Mouse (Mus musculus): ENCODE measurements around the gene Pear1. TPM values are rescaled to one million over a fixed set of nuclear protein-coding genes. Genes with fewer than 3 reads are reported as not detected.

Pear1 gene
- polyA plus RNA-seq, 1 experiment from 2014 or later, result 31.6 TPM

DNA sequence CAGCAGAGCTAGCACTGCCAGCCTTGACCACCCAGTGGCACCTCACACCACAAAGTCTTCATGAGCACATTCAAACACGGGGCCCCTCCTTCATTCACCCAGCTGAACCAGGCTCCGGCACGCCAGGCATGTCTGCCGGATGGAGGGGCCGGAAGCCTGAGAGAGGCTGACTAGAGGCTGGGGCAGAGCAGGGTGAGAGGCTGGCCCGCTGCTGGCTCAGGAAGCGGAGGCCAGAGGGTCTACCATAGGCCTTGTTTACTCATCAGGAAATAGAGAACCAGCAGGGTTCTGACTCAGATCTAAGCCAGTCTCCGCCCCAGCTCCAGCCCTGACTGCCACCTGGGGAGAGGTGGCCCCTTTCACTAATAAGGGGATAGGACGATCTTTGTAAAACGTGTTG is 59.0 kb downstream of the Pear1 start:
- ATAC-seq (replicated peaks; ENCODE audit: low FRiP score, low read depth) (no peak), DNase-seq (ENCODE audit: low spot score) (peak; percentile 72)
- no peak for TF ChIP-seq CTCF (IDR thresholded peaks at IDR 0.05; ENCODE audit: low read depth)
- 0 out of 2 replicates have a peak overlapping the region, but pooled peaks have one; percentile 15 for H3K9ac ChIP-seq (ENCODE audit: low read depth, low read length)
- peak overlapping the region; percentile 86 for H3K27ac ChIP-seq
- peak overlapping the region; percentile 41 for H3K4me2 ChIP-seq (ENCODE audit: low read length)
- peaks cover 48% of the 10 kb centered on the region for H3K4me1 ChIP-seq (replicated peaks; ENCODE audit: insufficient read depth, low read length)
- H3K9me3 ChIP-seq (replicated peaks; ENCODE audit: low read length), result no peaks in the 10 kb centered on the region
- H3K27me3 ChIP-seq (ENCODE audit: insufficient read depth, low read length), result no peaks in the 10 kb centered on the region
- no peaks in the 10 kb centered on the region for H3K36me3 ChIP-seq (ENCODE audit: insufficient read depth, low read length)
- WGBS, result 31% methylated on average over 10 of the region's 10 CpGs
- peak overlapping the region; percentile 10; the same call in 1 of the 2 replicates for H3K4me3 ChIP-seq (replicated peaks; ENCODE audit: low read depth, low read length)

DNA sequence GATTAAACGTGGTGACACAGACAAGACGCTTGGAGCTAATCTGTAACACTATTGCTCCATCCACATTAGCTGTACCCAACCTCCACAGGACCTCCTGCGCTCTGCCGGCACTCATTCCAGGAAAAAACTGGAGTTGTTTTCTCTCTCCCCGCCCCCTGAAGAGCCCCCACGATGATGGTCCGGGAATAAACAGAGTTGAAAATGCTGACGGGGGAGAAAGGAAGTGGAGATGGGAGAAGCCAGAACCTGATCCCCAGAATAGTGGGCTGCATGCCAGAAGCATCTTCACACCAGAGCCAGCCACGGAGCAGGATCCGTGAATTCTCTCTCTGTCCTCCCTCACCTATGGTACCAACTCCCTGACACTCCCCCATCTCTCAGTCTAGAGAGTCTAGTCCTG is 59.6 kb downstream of the Pear1 start:
- no peaks in the 10 kb centered on the region for H3K9me3 ChIP-seq (replicated peaks; ENCODE audit: low read length)
- H3K36me3 ChIP-seq (ENCODE audit: insufficient read depth, low read length), result peaks cover 3% of the 10 kb centered on the region; the same call in 1 of the 2 replicates
- WGBS, result 13% methylated on average over 10 of the region's 10 CpGs
- no peak overlapping the region for H3K9ac ChIP-seq (ENCODE audit: low read depth, low read length)
- H3K27me3 ChIP-seq (ENCODE audit: insufficient read depth, low read length), result no peaks in the 10 kb centered on the region
- ATAC-seq (replicated peaks; ENCODE audit: low FRiP score, low read depth) (no peak), DNase-seq (ENCODE audit: low spot score) (peak; percentile 73)
- peak overlapping the region; percentile 41 for H3K4me2 ChIP-seq (ENCODE audit: low read length)
- H3K27ac ChIP-seq, result peak overlapping the region; percentile 86
- H3K4me1 ChIP-seq (replicated peaks; ENCODE audit: insufficient read depth, low read length), result peaks cover 48% of the 10 kb centered on the region
- no peak overlapping the region; the same call in 1 of the 2 replicates for H3K4me3 ChIP-seq (replicated peaks; ENCODE audit: low read depth, low read length)
- TF ChIP-seq CTCF (IDR thresholded peaks at IDR 0.05; ENCODE audit: low read depth), result no peak

DNA sequence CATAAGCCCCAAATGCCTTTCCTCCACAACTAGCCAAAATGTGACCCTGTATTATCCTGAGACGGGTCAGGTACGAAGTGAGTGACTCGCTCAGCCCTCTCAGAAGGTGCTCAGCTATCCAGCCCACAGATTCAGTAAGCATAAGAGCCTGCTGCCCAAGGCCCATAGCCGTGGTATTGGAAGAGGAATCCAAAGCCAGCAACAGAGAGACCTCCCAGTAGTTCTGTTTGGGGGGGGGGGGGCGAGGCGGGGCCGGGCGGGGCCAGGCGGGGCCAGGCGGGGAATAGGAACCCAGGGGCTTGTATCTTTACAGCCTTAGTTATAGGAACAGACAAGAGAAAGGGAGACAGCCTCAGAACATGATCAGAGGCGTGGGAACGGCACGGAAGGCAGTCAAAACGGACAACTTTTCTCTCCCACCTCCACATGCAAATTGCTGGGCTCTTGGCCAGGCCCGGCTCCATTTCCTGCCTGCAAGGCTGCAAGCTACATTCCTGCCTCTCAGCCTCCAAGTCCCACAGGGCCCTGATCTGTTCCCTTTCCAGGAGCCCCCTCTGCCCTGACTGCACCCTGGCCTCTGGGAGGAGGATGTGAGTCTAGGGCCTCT is 60.3 kb downstream of the Pear1 start:
- Histone ChIP-seq H3K4me2 (ENCODE audit: low read length) (peak overlapping the region; percentile 41), H3K36me3 (ENCODE audit: insufficient read depth, low read length) (peaks cover 6% of the 10 kb centered on the region; the same call in 1 of the 2 replicates), H3K4me1 (replicated peaks; ENCODE audit: insufficient read depth, low read length) (peaks cover 54% of the 10 kb centered on the region), H3K9me3 (replicated peaks; ENCODE audit: low read length) (no peaks in the 10 kb centered on the region), H3K27ac (peak overlapping the region; percentile 86), H3K9ac (ENCODE audit: low read depth, low read length) (no peak overlapping the region), H3K27me3 (ENCODE audit: insufficient read depth, low read length) (no peaks in the 10 kb centered on the region), H3K4me3 (replicated peaks; ENCODE audit: low read depth, low read length) (0 out of 2 replicates have a peak overlapping the region, but pooled peaks have one; percentile 6)
- DNase-seq (ENCODE audit: low spot score) (peak; percentile 94), ATAC-seq (replicated peaks; ENCODE audit: low FRiP score, low read depth) (no peak; the same call in 1 of the 2 replicates)
- TF ChIP-seq CTCF (IDR thresholded peaks at IDR 0.05; ENCODE audit: low read depth), result 0 out of 2 replicates have a peak, but pooled peaks have one; percentile 10
- 7% methylated on average over 15 of the region's 15 CpGs for WGBS

DNA sequence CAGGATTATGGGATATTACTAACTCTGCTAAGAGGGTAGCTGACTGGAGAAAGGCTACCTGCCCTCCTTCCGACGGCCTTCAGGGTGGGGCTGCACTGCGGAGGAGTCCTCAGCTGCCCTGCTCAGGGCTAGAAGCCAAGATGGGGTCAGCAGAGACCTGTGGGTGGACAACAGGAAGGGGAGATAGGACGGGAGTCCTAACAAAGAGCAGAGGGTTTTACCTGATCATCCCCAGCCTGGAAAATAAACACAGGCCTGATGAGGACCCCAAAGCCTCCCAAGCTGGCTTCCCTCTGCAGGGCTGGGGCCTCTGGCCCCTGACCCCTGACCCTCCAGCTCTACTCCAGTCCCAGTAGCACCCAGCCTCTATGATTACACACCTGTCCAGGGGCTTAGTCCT is 60.9 kb downstream of the Pear1 start:
- 0 out of 2 replicates have a peak overlapping the region, but pooled peaks have one; percentile 6 for H3K4me3 ChIP-seq (replicated peaks; ENCODE audit: low read depth, low read length)
- no peak overlapping the region for H3K9ac ChIP-seq (ENCODE audit: low read depth, low read length)
- H3K36me3 ChIP-seq (ENCODE audit: insufficient read depth, low read length), result peaks cover 6% of the 10 kb centered on the region; the same call in 1 of the 2 replicates
- ATAC-seq (replicated peaks; ENCODE audit: low FRiP score, low read depth) (no peak), DNase-seq (ENCODE audit: low spot score) (no peak)
- WGBS, result 34% methylated on average over 4 of the region's 4 CpGs
- H3K4me1 ChIP-seq (replicated peaks; ENCODE audit: insufficient read depth, low read length), result peaks cover 55% of the 10 kb centered on the region
- no peak for TF ChIP-seq CTCF (IDR thresholded peaks at IDR 0.05; ENCODE audit: low read depth)
- no peaks in the 10 kb centered on the region for H3K9me3 ChIP-seq (replicated peaks; ENCODE audit: low read length)
- H3K4me2 ChIP-seq (ENCODE audit: low read length), result peak overlapping the region; percentile 41
- H3K27ac ChIP-seq, result peak overlapping the region; percentile 86
- H3K27me3 ChIP-seq (ENCODE audit: insufficient read depth, low read length), result no peaks in the 10 kb centered on the region

DNA sequence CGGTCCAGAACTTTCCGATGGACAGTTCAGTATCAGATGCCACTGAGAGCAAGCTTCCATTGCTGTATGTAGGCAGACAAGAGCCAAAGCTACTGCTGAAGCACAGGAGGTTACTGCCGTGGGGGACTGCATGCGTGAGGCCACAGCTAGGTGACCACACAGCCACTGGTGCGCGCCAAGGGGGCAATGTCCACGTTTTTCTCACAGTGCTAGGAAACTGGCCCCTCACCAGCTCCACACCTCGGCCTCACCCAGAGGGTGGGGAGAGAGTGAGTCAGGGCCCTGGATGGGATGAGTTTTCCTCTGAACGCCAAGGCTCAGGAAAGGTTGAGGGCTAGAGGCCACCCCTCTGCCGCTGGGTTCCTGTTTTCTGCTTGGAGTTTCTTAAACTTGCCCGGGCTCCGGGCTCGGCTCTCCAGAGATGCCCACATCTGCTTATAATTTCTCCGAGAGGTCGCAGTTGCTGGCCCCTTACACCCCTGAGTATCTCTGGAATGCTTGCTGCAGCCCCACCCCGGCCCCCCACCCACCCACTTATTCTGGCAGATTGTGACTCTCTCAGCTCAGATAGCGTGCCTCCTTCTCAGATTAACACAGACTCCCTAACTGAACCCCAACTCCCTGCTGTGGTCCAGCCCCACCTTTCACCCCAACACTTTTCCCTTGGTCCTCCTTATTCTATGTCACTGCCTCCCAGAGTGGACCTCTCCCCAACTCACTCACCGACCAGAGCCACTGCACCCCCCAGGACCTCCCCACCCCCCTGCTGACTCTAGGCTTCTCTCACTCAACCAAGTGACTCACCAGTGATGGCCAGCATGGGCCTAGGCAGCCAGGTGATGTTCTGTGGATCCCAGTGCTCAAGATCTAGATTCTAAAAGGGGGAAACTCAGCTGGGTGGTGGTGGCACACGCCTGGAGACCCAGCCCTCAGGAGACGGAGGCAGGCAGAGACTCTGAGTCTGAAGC is 62.4 kb downstream of the Pear1 start:
- Histone ChIP-seq H3K4me2 (ENCODE audit: low read length) (no peak overlapping the region), H3K27me3 (ENCODE audit: insufficient read depth, low read length) (no peaks in the 10 kb centered on the region), H3K9ac (ENCODE audit: low read depth, low read length) (no peak overlapping the region), H3K4me1 (replicated peaks; ENCODE audit: insufficient read depth, low read length) (peaks cover 43% of the 10 kb centered on the region), H3K27ac (no peak overlapping the region; the same call in 1 of the 2 replicates), H3K4me3 (replicated peaks; ENCODE audit: low read depth, low read length) (no peak overlapping the region), H3K36me3 (ENCODE audit: insufficient read depth, low read length) (peaks cover 6% of the 10 kb centered on the region; the same call in 1 of the 2 replicates), H3K9me3 (replicated peaks; ENCODE audit: low read length) (no peaks in the 10 kb centered on the region)
- 58% methylated on average over 20 of the region's 20 CpGs for WGBS
- TF ChIP-seq CTCF (IDR thresholded peaks at IDR 0.05; ENCODE audit: low read depth), result no peak
- ATAC-seq (replicated peaks; ENCODE audit: low FRiP score, low read depth), result no peak
- DNase-seq (ENCODE audit: low spot score), result no peak

DNA sequence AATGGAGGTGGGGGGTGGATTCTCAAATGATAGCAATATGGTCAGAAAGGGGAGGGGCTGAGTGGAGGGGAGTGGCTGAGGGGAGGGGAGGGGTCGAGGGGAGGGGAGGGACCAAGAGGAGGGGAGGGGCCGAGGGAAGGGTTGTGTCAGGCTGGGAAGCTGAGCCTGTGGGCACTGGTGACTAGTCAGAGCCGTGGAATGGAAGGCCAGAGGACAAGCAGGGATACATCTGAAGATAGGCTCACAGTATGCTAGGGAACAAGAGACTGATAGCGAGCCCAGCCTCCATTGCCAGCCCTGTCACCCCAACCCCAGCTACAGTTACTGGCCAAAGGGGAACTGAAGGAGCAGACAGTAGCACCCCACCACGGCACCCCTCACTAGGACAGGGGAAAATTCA is 65.5 kb downstream of the Pear1 start:
- H3K4me3 ChIP-seq (replicated peaks; ENCODE audit: low read depth, low read length), result no peak overlapping the region
- peaks cover 20% of the 10 kb centered on the region; the same call in 1 of the 2 replicates for H3K36me3 ChIP-seq (ENCODE audit: insufficient read depth, low read length)
- ATAC-seq (replicated peaks; ENCODE audit: low FRiP score, low read depth), result no peak
- peaks cover 29% of the 10 kb centered on the region for H3K4me1 ChIP-seq (replicated peaks; ENCODE audit: insufficient read depth, low read length)
- DNase-seq (ENCODE audit: low spot score), result no peak
- H3K27me3 ChIP-seq (ENCODE audit: insufficient read depth, low read length), result no peaks in the 10 kb centered on the region
- H3K9me3 ChIP-seq (replicated peaks; ENCODE audit: low read length), result no peaks in the 10 kb centered on the region
- H3K4me2 ChIP-seq (ENCODE audit: low read length), result no peak overlapping the region
- H3K27ac ChIP-seq, result no peak overlapping the region
- TF ChIP-seq CTCF (IDR thresholded peaks at IDR 0.05; ENCODE audit: low read depth), result no peak
- WGBS, result 45% methylated on average over 4 of the region's 5 CpGs
- no peak overlapping the region for H3K9ac ChIP-seq (ENCODE audit: low read depth, low read length)
